Mouse (Mus musculus) forebrain, embryonic 14.5 days (tissue): ENCODE results near the gene Sephs2. TPM values are rescaled to one million over a fixed set of nuclear protein-coding genes. Genes with fewer than 3 reads are reported as not detected.
A peak's percentile ranks its signal among the peaks of the same experiment; 100 is the strongest.

ENCODE experiments used
- ATAC-seq: fragments of 200-750 bp; cut with Nextera tagmentation; 2 replicates; pipeline ENCODE4 v1.8.0; 2017; ENCODE audit warnings: mild to moderate bottlenecking, moderate library complexity
- DNase-seq: peaks from one replicate; pipeline ENCODE4 v3.0.0-alpha.2; 2015; ENCODE audit warnings: low spot score
- H3K27ac ChIP-seq: fragments of 300-500 bp; sonication (generic); 2 replicates; pipeline ENCODE4 v1.5.1; 2014; ENCODE audit warnings: low read depth, mild to moderate bottlenecking, control low read depth, low read length, moderate library complexity
- H3K27me3 ChIP-seq: fragments of 300-500 bp; sonication (generic); replicated peaks from 2 replicates; pipeline ENCODE4 v1.6.1; 2014; ENCODE audit warnings: low read length, control low read depth, mixed read lengths; ENCODE audit not compliant: control insufficient read depth, insufficient read depth
- H3K36me3 ChIP-seq: fragments of 300-500 bp; sonication (generic); 2 replicates; pipeline ENCODE4 v1.6.1; 2014; ENCODE audit warnings: low read length, control low read depth; ENCODE audit not compliant: control insufficient read depth, insufficient read depth
- H3K4me1 ChIP-seq: fragments of 300-500 bp; sonication (generic); 2 replicates; pipeline ENCODE4 v1.6.1; 2014; ENCODE audit warnings: antibody characterized with exemption, low read length, control low read depth; ENCODE audit not compliant: control insufficient read depth, insufficient read depth
- H3K4me2 ChIP-seq: fragments of 300-500 bp; sonication (generic); 2 replicates; pipeline ENCODE4 v1.6.1; 2014; ENCODE audit warnings: mild to moderate bottlenecking, control low read depth, low read length
- H3K4me3 ChIP-seq: fragments of 300-500 bp; sonication (generic); 2 replicates; pipeline ENCODE4 v1.5.1; 2014; ENCODE audit warnings: low read depth, low read length, control low read depth
- H3K9ac ChIP-seq: fragments of 300-500 bp; sonication (generic); 2 replicates; pipeline ENCODE4 v1.6.1; 2014; ENCODE audit warnings: mild to moderate bottlenecking, low read length, control low read depth, moderate library complexity
- H3K9me3 ChIP-seq: fragments of 300-500 bp; sonication (generic); replicated peaks from 2 replicates; pipeline ENCODE4 v1.6.1; 2016; ENCODE audit warnings: low read length, control low read depth, mixed read lengths; ENCODE audit not compliant: control insufficient read depth
- WGBS: fragments of 180-500 bp; shearing (Covaris S2); extraction: QIAGEN DNeasy Blood & Tissue Kit; methylation state at CpG from one replicate; pipeline ENCODE4 v1.1.7; 2014; 5-methylcytosine and 5-hydroxymethylcytosine counted together
- polyA plus RNA-seq: library from polyadenylated mRNA; unstranded; fragments of >200 nt; fragmentation: Nextera tagmentation; extraction: Ambion mirVana; gene quantifications from 2 replicates; pipeline ENCODE4 v1.2.1, GENCODE M21; 2014

Gene Sephs2
- polyA plus RNA-seq, result 59.4 and 62.5 TPM in 2 replicates

GRCm38 (mm10) chr7:127273925-127274789 lies at the start of gene Sephs2:
Sephs2 (minus strand) TSS chr7:127274055.
- DNase-seq, result peak; percentile 96
- H3K27me3 ChIP-seq, result no peaks in the 10 kb centered on the region
- peak within 1 kb of the TSS; percentile 81 for H3K27ac ChIP-seq
- peak; percentile 93 for ATAC-seq
- peaks cover 12% of the 10 kb centered on the region for H3K4me1 ChIP-seq
- peak within 1 kb of the TSS; percentile 89 for H3K4me3 ChIP-seq
- peak within 1 kb of the TSS; percentile 90 for H3K4me2 ChIP-seq
- WGBS, result 2% methylated on average over 39 of the region's 39 CpGs
- H3K9me3 ChIP-seq, result no peaks in the 10 kb centered on the region
- peaks cover 15% of the 10 kb centered on the region; the same call in 1 of the 2 replicates for H3K36me3 ChIP-seq
- peak within 1 kb of the TSS; percentile 91 for H3K9ac ChIP-seq

DNA sequence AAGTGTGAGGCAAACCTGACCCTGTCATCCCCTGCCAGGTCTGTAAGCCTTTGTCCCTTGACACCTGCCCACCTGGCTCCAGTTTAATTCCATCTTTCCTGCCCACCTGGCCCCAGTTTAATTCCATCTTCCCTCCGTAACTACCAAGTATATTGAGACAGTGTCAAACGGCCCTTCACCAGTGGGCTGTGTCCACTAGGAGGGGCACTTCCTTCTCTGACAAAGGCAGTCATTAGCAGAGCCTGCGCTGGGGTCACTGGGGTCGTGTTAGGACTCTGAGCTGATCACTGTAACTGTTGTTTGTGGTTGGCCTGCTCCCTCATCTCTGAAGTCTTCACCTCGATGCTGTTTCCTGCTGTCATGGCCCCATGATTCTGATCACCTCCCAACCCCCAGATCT lies 48.2 kb upstream of the Sephs2 start:
- no peaks in the 10 kb centered on the region for H3K36me3 ChIP-seq
- H3K27me3 ChIP-seq, result no peaks in the 10 kb centered on the region
- no peak overlapping the region for H3K4me2 ChIP-seq
- H3K27ac ChIP-seq, result no peak overlapping the region
- H3K9me3 ChIP-seq, result no peaks in the 10 kb centered on the region
- no peak overlapping the region for H3K4me3 ChIP-seq
- WGBS, result 37% methylated on average over 5 of the region's 5 CpGs
- H3K4me1 ChIP-seq, result no peaks in the 10 kb centered on the region
- ATAC-seq (no peak), DNase-seq (no peak)
- H3K9ac ChIP-seq, result no peak overlapping the region

GRCm38 (mm10) chr7:127321106-127321505 lies 47.3 kb upstream of the Sephs2 start:
- Histone ChIP-seq H3K9ac (no peak overlapping the region), H3K4me1 (no peaks in the 10 kb centered on the region), H3K4me2 (no peak overlapping the region), H3K36me3 (no peaks in the 10 kb centered on the region), H3K27ac (no peak overlapping the region), H3K4me3 (no peak overlapping the region), H3K9me3 (no peaks in the 10 kb centered on the region), H3K27me3 (no peaks in the 10 kb centered on the region)
- WGBS, result 80% methylated on average over 4 of the region's 4 CpGs
- no peak for ATAC-seq
- no peak for DNase-seq

- H3K27ac ChIP-seq, result no peak overlapping the region
- no peaks in the 10 kb centered on the region for H3K36me3 ChIP-seq
- no peaks in the 10 kb centered on the region for H3K4me1 ChIP-seq
- no peak for DNase-seq
- H3K9ac ChIP-seq, result no peak overlapping the region
- ATAC-seq, result no peak
- 44% methylated on average over 8 of the region's 8 CpGs for WGBS
- H3K4me2 ChIP-seq, result no peak overlapping the region
- H3K9me3 ChIP-seq, result no peaks in the 10 kb centered on the region
- H3K4me3 ChIP-seq, result no peak overlapping the region
- H3K27me3 ChIP-seq, result no peaks in the 10 kb centered on the region
Observed at GRCm38 (mm10) chr7:127313912-127314311, 40.1 kb upstream of the Sephs2 start.

- H3K4me3 ChIP-seq, result no peak overlapping the region
- H3K27ac ChIP-seq, result no peak overlapping the region
- no peak overlapping the region for H3K4me2 ChIP-seq
- DNase-seq (no peak), ATAC-seq (no peak)
- WGBS, result 74% methylated on average over 12 of the region's 12 CpGs
- no peaks in the 10 kb centered on the region for H3K27me3 ChIP-seq
- no peaks in the 10 kb centered on the region for H3K36me3 ChIP-seq
- no peaks in the 10 kb centered on the region for H3K9me3 ChIP-seq
- no peaks in the 10 kb centered on the region for H3K4me1 ChIP-seq
- H3K9ac ChIP-seq, result no peak overlapping the region
Observed at GRCm38 (mm10) chr7:127309951-127310350, 36.1 kb upstream of the Sephs2 start.

DNA sequence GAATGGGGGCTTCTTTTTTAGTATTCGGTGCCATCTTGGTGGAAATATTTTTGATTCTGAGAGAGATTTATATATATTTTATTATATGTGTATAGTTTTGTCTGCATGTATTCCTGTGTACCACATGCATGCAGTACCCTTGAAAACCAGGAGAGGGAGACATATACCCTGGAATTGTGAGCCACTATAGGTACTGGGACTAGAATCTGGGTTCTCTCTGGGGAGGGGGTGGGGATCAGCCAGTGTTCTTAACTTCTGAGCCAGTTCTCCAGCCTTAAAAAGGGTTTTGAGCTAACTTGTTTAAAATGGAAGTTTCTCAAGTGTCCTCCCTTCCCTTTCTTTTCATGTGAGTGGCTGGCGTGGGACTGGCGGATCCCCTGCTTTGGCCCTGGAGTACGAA lies 35.0 kb upstream of the Sephs2 start:
- peak; percentile 82 for DNase-seq
- no peaks in the 10 kb centered on the region for H3K36me3 ChIP-seq
- WGBS, result 66% methylated on average over 4 of the region's 4 CpGs
- H3K9me3 ChIP-seq, result no peaks in the 10 kb centered on the region
- H3K27me3 ChIP-seq, result no peaks in the 10 kb centered on the region
- no peak overlapping the region for H3K4me2 ChIP-seq
- no peak overlapping the region for H3K27ac ChIP-seq
- no peak overlapping the region for H3K9ac ChIP-seq
- no peaks in the 10 kb centered on the region for H3K4me1 ChIP-seq
- H3K4me3 ChIP-seq, result no peak overlapping the region
- ATAC-seq, result peak; percentile 57; the same call in 1 of the 2 replicates

DNA sequence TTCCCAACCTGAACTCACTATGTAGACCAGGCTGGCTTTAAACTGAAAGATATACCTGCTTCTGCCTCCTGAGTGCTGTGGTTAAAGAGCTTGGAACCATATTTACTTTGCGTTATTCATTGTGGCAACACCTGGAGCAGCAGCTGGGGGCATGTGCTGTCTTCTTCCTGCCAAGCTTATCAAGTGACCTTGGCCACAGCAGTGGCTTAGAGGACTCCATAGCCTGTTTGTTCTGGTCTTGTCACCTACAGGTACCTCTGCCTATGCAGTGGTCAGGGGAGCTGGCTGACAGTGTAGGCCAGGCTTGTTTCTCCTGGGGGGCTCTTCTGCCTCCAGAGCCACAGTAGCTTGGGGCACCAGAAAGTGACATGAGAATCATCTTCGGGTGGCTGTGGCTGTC lies 34.6 kb upstream of the Sephs2 start:
- ATAC-seq (no peak), DNase-seq (no peak)
- 84% methylated on average over 2 of the region's 2 CpGs for WGBS
- Histone ChIP-seq H3K27ac (no peak overlapping the region), H3K4me2 (no peak overlapping the region), H3K9ac (no peak overlapping the region), H3K36me3 (no peaks in the 10 kb centered on the region), H3K4me1 (no peaks in the 10 kb centered on the region), H3K27me3 (no peaks in the 10 kb centered on the region), H3K4me3 (no peak overlapping the region), H3K9me3 (no peaks in the 10 kb centered on the region)

DNA sequence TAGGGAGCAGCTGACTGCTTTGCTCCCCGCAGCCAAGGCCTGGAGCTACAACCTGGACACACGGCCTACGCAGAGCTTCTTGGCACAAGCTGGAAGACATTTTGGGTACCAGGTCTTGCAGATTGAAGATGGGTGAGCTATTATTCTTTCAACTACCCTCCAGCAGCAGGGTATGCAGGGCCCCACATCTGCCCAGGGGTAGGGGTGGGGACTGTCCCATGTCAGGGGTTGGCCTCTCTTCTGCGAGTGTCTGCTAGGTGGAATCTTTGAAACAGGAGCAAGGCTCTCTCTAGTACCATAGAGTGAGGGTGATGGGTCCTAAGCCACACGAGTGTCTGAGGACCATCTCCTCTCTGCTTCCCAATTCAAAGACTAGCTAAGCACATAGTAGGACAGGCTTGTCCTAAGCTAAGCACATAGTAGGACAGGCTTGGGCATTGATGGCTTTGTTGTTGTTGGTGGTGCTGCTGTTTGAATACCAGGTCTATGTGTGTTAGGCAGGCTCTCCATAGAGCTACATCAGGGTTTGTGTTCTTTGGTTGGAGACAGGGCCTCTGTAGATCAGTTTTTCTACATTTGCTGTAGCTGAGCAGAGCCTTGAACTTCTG lies 23.8 kb upstream of the Sephs2 start:
- Histone ChIP-seq H3K4me1 (no peaks in the 10 kb centered on the region), H3K36me3 (no peaks in the 10 kb centered on the region), H3K9ac (no peak overlapping the region), H3K27me3 (no peaks in the 10 kb centered on the region), H3K4me2 (no peak overlapping the region), H3K27ac (no peak overlapping the region), H3K9me3 (no peaks in the 10 kb centered on the region), H3K4me3 (no peak overlapping the region)
- ATAC-seq (no peak), DNase-seq (no peak)
- WGBS, result 98% methylated on average over 5 of the region's 5 CpGs
